Mouse (Mus musculus) gastrocnemius, postnatal 10 days (tissue): ENCODE data around the gene Olfr1344. TPM values are rescaled to one million over a fixed set of nuclear protein-coding genes. Genes with fewer than 3 reads are reported as not detected.
"Not testable (repeated sequence)": the region's sequence is repeated elsewhere in the genome, so short reads cannot be mapped to it uniquely, and the experiment has no call there.

Experiments
- DNase-seq: peaks from one replicate; pipeline ENCODE4 v3.0.0; 2021; ENCODE audit warnings: mixed read lengths
- long read RNA-seq, 2 experiments: library from polyadenylated mRNA; stranded (forward); transcript quantifications; one replicate each; pipeline ENCODE4 v2.0.0; 2021
- total RNA-seq, 2 experiments: library from RNA; stranded (reverse); gene quantifications; 2 replicates each; pipeline ENCODE4 v1.2.3; 2021

The Olfr1344 gene
- not detected for total RNA-seq
- long read RNA-seq, experiment 1: 0 reads
- long read RNA-seq, experiment 2: 0 reads

DNA sequence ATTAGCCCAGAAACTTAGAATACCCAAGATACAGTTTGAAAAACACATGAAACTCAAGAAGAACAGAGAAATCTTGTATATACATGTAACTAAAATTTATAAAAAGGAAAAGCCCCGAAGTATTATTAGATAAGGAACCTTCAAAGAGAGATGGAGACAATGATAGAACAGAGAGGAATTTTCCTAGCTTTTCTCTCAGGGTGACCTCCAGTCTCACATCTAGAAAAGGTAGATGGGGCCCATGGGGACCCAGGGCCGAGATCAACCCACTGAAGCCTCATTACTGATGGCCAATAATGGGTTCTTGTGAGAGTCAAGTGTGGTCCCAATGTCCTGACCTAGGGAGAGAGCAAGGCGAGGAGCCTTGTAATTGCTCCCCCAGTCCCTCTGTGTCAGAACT is at the start of gene Olfr1344:
Gene Olfr1344 (plus strand): TSS at position 301 of the 400 bp plus-strand sequence.
- no peak for DNase-seq

DNA sequence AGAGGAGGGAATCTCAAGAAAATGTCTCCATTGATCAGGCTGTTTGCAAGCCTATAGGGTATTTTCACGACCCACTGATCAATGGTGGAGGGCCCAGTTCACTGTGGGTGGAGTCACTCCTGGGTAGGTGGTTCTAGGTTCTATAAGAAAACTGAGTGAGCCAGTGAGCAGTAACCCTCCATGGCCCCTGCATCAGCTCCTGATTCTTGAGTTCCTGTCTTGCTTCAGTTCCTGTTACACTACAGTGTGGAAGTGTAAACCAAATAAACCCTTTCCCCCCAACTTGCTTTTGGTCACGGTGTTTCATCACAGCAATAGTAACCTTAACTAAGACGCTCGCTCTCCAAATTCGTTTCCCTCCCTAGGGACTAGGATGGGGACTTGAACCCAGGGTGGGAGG is 49.5 kb upstream of the Olfr1344 start:
- no peak for DNase-seq

DNA sequence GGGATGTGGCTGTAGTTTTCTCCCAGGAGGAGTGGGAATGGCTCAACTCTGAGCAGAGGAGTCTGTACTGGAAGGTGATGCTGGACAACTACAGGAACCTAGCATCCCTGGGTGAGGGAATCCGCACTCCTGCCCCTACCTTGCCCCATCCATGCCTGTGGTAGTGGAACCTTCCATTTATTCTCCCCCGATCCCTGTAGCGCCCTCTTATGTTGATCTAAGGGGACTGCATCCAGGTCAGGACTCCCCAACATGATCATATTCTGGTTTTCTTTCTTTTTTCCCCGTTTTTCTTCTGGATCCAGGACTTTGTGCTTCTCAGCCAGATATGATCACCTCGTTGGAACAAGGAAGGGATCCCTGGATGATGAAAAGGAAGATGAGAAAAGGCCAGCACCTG is 49.0 kb upstream of the Olfr1344 start:
- no peak for DNase-seq

DNA sequence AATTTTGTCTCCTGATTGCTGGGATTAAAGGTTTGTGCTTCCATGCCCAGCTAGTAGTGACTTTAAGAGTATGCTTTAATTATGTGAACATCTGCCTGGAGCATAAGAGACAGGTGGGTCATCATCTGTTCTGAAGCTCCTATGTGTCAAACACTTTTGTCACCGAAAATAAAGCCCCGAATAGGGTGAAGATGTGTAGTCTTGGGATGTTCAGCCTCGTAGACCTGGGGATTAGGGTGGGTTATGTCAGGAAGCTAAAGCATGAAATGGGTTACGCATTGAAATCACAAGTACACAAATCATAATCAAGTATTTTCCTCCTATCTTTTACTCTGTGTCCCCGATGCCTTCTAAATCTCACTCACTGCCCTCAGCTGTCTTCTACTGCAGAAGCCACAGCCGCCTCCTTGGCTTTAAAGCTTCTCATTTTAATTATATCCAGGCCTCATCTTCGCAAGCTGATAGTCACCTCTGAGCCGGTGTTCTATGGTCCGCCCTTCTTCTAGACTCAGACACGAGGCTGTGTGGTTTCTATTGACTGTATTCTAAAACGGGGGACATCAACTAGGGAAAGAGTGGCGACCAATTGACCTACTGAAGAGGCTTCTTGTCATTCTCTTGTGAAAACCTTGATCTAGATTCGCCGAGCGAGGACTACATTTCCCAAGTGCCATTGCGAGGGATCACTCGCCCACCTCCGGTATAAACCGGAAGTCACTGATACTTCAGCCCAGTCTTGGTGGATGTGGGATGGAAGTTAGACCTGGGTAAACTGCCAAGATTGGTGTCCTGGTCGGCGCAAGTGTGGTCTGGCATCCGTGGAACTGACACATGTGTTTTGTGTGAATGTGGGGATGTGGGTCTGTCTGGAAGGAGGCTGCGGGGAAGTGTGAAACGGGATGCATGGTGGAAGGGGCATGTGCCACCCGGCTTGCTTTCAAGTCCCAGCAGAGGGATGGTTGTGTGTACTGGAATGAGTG is 40.2 kb upstream of the Olfr1344 start, which contains the start of gene Smim17:
Gene Smim17 (plus strand): TSS at position 720 of the 980 bp plus-strand sequence.
- peak; percentile 30 for DNase-seq

- DNase-seq: peak; percentile 96
These were observed 28.4 kb upstream of the Olfr1344 start, which contains the start of gene Gm20715 for GRCm38 (mm10) chr7:6410043-6410442. Gene Gm20715 (plus strand): TSS chr7:6410277.

DNA sequence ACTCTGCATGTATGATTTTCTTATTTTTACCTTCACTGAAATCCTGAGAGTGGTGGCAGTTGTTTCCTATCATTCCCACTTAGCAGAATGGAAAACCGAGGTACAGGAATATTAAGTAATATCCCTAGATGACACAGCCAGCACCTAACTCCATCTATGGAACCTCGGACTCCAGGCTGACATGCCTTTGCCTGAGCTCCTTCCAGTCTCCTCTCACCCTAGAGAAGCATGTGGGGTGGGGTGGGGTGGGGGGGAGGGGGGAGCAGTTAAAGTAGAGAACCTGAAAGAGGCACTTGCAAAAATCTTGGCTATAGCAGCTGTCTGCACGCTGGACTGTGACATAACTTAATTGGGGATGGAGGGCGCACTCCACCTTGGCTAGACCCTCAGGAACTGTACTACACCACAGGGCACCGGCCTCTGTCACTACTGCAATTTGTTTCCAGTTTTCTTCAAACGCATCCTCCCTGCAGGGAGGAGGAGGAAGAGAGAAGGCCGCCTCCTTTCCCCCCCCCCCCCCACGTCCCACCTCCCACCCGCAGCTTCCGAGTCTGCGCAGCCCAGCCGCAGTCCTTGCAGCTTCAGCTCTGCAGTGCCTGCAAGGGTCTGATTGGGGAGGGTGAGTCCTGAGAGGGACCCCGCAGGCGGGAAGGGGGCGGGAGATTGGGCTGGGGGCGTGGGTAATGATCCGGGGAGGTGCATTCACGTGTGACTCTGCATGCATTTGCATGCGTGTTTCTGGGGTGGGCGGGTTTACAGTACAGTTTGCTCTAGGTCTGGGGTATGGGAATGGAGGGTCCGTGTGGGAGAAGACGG is 23.7 kb upstream of the Olfr1344 start:
- no peak for DNase-seq

DNA sequence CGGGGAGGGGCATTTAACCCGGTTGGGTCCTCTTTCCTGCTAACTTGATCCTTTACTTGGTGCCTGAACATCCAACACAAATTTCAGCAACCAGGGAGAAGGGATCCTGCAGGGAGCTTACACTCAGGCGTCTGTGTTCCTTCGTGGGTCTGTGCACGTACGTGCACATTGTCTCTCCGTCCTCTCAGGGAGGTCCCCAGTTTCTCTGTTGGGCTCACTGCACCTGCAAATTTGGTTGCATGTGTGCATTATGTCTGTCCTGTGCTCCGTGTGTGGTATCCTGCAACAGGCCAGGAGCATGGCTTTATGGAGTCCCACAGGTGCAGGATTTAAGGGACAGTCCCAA is 23.1 kb upstream of the Olfr1344 start:
- no peak for DNase-seq

DNA sequence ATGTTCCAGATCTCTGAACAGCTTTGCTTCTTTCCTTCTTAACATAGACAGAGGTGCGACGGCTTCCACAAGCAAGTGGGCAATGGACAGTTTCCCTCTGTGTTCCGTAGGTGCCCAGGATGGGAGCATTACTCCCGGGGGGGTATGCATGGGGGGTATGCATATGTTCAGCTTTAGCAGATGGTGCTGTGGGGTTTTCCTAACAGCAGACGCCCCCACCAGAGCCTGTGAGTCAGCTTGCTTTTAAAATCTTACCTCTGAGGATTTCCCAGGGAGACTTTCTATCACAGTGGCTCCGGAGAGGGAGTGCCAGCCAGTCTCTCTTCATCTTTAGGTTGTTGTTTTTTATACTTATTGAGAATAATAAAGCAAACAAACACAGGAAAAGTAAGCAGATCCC is 18.6 kb upstream of the Olfr1344 start:
- DNase-seq: no peak

DNA sequence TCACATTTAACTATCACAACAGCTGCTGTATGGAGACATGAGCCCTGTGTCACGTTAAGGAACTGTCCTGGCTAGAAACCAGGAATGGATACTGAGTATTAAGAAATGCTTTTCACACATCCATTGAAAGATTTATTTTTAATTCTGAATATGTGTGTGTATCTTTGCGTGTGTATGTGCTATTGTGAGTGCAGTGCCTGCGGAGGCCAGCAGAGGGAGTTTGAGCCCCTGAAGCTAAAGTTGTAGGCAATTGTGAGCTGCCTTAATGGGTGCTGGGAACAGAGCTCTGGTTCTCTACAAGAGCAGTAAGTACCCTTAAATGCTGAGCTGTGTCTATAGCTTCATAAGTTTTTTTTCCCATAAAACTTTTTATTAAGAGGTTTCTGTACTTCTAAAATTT is 9.1 kb upstream of the Olfr1344 start:
- no peak for DNase-seq

- DNase-seq: peak; percentile 13
These were observed 8.1 kb upstream of the Olfr1344 start for GRCm38 (mm10) chr7:6430342-6430741.

DNA sequence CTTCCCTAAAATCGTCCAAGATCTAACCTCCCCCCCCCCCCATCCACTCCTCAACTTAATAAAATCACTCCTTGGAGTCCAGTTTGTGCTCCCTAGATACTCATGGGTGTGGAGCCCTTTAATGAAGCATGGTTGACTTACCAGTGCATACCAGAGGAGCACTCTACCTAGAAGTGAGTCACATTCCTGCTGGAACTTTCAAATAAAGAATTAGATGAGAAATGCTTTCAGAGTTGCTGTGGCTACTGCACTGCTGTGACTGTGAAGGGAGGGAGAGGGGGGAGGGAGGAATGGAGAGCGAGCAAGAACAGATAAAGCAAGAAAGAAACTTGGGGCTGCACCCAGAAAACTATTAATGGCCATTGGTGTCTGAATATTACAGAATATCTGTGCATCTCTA is 2.7 kb downstream of the Olfr1344 start:
- no peak for DNase-seq

- DNase-seq: no peak
These were observed 9.3 kb downstream of the Olfr1344 start for GRCm38 (mm10) chr7:6447771-6448170.

GRCm38 (mm10) chr7:6455868-6456267 is 17.4 kb downstream of the Olfr1344 start, which contains the start of gene Olfr1336:
Gene Olfr1336 (plus strand): TSS chr7:6456168.
- DNase-seq: no peak

- DNase-seq: no peak
These were observed 17.9 kb downstream of the Olfr1344 start for GRCm38 (mm10) chr7:6456399-6456798.

DNA sequence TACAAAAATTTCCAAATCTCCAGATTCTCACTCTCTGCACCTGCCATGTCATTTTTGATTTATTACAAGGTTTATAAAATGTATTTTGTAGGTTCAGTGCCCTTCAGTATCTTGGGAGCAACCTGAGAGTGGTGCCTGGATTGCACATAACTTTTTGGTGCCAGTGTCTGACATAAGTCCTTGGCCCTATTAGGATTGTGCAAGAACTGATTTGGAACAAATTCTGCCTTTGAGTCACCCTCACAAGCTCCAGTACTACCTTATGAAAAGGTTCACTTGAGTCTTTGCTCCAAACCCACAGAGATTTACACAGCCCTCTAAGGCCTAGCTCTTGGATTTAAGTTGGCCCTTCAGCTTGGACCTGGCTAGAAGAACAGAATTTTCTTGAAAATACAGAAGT is 28.5 kb downstream of the Olfr1344 start, which contains the start of gene Olfr1346:
Gene Olfr1346 (plus strand): TSS at position 151 of the 400 bp plus-strand sequence.
- DNase-seq: no peak

DNA sequence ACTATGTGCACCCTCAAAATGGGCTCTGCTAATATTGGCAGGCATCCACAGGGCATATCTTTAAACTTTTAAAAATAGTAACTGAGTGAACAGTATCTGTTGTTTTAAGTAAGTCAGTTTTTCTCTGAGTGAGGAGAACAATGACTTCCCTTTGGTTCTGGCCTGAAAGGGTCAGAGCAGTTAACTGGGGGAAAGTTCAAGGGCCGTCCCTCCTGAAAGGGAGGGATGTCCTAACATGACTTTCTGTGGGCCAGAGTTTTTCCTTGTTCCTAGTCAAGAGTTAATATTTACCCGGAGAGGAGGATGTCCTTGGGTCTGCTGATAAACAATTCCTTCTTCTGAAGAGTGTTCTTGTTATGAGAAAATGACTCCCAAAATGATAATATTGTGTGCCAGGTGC is 39.1 kb downstream of the Olfr1344 start:
- DNase-seq: not testable (repeated sequence)

- DNase-seq: no peak
These were observed 48.4 kb downstream of the Olfr1344 start, which contains the start of gene Olfr5 for GRCm38 (mm10) chr7:6486841-6487240. Gene Olfr5 (minus strand): TSS chr7:6486941.

Other genes with a start within 250 kb of the Olfr1344 start
- not detected for gene Galp, start 241.6 kb upstream of the Olfr1344 start, total RNA-seq
- not detected for gene Zscan5b, start 216.4 kb upstream of the Olfr1344 start, total RNA-seq
- not detected for gene Epp13, start 186.0 kb upstream of the Olfr1344 start, total RNA-seq
- gene Zfp667, start 152.1 kb upstream of the Olfr1344 start, total RNA-seq: 1 to 10 TPM; 3.0 to 3.6 TPM
- gene Zfp583, start 107.4 kb upstream of the Olfr1344 start, total RNA-seq: 1 to 10 TPM in 1 of 2 experiments, under 1 TPM in 1; 0.47 to 1.0 TPM
- gene Gm3854, start 94.9 kb upstream of the Olfr1344 start, total RNA-seq: under 1 TPM; 0.12 to 0.14 TPM
- gene Zfp78, start 75.4 kb upstream of the Olfr1344 start, total RNA-seq: under 1 TPM; 0.84 to 0.92 TPM
- 1 to 10 TPM; 3.7 to 3.9 TPM for gene Zfp28, start 55.4 kb upstream of the Olfr1344 start, total RNA-seq
- gene Smim17, start 40.0 kb upstream of the Olfr1344 start, total RNA-seq: under 1 TPM in 1 of 2 experiments, not detected in 1; 0.77 TPM
- not detected for gene Gm20715, start 28.4 kb upstream of the Olfr1344 start, total RNA-seq
- gene Olfr1336, start 17.5 kb downstream of the Olfr1344 start, total RNA-seq: not detected
- gene Olfr1346, start 28.4 kb downstream of the Olfr1344 start, total RNA-seq: not detected
- gene Olfr5, start 48.3 kb downstream of the Olfr1344 start, total RNA-seq: not detected
- not detected for gene Olfr1347, start 61.1 kb downstream of the Olfr1344 start, total RNA-seq
- not detected for gene Olfr1348, start 70.1 kb downstream of the Olfr1344 start, total RNA-seq
- gene Olfr1349, start 84.3 kb downstream of the Olfr1344 start, total RNA-seq: not detected
- gene Olfr1350, start 126.2 kb downstream of the Olfr1344 start, total RNA-seq: not detected